Mouse (Mus musculus) liver (tissue): Measurements from ENCODE around the gene Gm20661.

Source experiments
- DNase-seq: peaks from one replicate; pipeline ENCODE4 v3.0.0-alpha.2; 2020; ENCODE audit warnings: mixed read lengths

The Gm20661 gene

DNA sequence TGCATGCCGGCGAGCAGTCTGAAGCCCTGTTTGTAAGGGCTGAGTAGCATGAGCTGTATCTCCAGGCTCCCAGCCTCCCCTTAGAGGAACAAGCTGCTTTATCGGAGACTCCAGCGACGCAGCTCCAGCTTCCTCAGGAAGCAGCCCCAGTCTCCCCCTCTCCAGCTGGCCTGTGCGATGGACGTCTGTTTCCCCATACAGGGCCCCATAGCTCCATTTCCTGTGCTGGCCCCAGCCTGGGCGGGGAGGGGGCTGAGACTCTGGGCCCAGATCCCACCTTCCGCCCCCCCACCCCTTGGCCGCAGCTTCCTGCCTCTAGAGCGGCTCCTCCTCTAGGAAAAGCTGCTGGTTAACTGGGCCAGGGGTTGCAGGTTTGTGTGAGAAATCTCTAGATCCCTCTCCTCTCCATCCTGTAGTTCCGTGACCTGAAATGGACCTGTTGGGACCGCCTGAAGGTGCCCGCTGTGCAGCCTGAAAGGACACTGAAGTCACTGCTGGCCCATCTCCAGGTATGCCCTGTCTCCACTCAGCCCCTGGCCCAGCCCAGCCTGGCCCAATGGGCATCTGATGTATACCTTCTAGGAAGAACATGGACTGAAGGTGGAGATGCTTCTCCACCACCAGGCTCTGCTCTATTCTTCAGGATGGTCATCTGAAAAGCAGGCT lies at the start of gene Gm20661:
Gene Gm20661 (plus strand): TSS at position 378 of the 666 bp plus-strand sequence.
- DNase-seq, result peak; percentile 91

GRCm38 (mm10) chr9:107934146-107934545 lies 48.7 kb upstream of the Gm20661 start:
- no peak for DNase-seq

- no peak for DNase-seq
Observed at GRCm38 (mm10) chr9:107935374-107935773, 47.5 kb upstream of the Gm20661 start, which contains the start of gene Camkv. Camkv (plus strand) TSS chr9:107935674.

- no peak for DNase-seq
Observed at GRCm38 (mm10) chr9:107935790-107936214, 47.1 kb upstream of the Gm20661 start.

GRCm38 (mm10) chr9:107936215-107936822 lies 46.5 kb upstream of the Gm20661 start:
- no peak for DNase-seq

DNA sequence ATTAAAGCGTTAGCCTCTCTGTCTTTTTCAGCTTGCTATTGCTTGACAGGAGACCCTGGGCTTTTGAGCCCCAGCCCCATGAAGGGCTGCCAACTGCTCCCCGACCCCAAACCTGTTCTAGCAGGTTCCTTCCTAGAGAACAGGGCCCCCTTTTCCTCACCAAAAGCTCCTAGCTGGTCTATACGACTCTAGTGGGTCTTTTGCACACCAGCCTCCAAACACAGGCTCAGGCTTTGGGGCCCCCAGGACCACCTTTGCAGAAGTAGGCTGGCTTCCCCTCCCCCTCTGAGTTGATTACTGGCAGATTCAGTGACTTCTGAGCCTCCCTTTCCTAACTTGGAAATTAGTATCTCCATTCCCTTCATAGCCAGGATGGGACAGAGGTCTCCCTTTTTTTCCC lies 46.0 kb upstream of the Gm20661 start:
- no peak for DNase-seq

- DNase-seq, result no peak
Observed at GRCm38 (mm10) chr9:107947241-107948194, 35.3 kb upstream of the Gm20661 start.

GRCm38 (mm10) chr9:107949184-107949921 lies 33.5 kb upstream of the Gm20661 start:
- DNase-seq, result no peak

GRCm38 (mm10) chr9:107949922-107950235 lies 33.0 kb upstream of the Gm20661 start, which contains the start of gene Traip:
Traip (plus strand) TSS chr9:107950136.
- DNase-seq, result no peak

DNA sequence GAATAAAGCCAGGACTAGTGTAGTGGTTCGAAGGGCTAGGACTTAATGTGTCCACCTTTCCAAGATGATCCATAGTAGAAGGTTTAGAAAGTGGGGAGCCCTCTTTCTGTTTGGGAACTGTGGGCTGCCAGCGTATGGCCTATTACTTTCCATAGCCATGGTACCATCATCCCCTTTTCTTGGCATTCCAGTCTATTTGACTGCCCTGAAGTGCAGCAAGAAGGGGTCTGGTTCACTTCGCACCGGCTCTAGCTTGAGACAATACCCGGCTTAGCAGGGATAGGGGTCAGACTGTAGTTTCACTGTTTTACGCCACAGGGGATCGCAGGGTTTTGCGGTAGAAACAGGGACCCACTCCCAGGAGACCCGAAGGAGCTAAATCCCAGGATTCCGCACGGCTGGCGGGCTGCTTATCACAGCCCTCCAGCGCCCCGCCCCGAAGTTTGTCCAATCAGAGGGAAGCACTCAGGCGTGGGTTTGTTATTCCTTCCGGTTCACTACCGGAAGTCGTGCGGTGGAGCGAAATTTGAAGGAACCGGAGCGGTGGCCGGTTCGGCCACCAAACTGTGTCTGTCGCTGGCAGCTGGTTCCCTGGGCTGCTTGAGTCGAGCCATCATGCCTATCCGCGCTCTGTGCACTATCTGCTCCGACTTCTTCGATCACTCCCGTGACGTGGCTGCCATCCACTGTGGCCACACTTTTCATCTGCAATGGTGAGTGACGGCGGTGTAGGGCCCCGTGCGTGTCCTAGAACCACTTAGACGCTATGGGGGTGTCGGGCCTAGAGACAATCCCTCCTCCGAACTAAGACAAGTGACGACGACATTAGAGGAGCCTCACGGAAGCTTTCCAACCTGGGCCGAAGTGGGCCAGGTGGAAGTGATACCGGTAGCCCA lies 32.1 kb upstream of the Gm20661 start:
- DNase-seq, result peak; percentile 92

DNA sequence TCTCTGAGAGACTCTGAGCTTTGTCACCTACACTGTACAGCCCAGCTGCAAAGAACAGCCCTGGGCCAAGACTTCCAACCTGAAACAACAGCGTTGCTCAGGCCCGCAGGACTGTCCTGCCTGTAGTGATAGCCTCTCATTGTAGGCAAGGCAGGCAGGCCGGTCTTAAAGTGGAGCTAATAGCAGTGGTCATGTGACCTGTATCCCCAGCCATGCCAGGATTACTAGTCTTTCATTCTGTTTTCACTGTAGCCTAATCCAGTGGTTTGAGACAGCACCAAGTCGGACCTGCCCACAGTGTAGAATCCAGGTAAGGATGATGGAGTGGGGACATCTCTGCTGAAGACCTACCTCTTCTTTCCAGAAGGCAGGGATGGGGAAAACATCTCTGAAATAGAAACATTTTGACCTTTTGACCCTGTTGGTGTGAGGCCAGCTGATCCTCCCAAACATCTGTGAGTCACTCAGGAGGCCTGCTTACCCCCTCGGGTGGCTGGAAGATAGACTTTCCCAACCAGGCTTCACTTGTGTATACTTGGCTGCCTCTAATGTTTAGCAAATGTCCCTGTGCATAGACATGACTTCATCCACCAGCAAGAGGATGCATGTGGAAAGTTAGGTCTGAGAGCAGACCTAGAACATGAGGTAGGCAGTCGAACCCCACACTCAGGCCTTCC lies 27.1 kb upstream of the Gm20661 start:
- DNase-seq, result no peak

DNA sequence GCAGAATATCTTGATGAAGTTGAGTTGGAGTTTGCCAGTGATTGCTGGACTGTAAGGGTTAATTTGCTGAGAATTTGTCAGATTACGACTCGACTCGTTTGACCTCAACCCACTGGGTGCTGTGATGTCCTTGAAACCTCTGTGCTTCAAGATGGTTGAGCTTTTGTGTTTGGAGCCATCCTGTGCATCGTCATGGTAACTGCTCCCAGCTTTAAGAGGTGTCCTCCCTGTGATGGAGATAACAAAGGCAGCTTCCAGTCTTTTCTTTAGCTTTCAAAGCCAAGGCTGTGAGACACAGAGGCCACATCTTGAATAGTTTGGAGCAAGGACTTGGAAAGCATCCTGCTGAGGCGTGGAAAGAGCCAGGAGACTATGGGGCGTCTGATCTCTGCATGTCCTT lies 25.7 kb upstream of the Gm20661 start:
- DNase-seq, result no peak

DNA sequence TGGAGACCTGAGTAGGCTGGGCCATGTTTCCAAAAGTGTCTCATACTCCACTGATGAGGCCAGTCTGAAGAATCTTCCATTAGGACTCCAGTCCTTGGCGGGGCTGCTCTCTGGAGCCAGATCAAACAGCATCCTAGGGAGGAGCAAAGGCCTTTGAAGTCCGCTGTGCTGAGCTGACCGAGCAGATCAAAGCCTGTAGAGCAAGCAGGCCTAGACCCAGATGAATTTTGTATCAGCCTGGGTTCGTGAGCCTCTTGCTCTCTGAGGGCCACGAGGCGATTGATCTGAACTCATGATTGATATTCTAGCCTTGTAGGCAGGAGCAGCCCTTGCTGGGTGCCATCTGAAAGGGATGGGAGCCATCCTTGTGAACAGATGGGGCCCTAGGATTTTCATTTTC lies 23.0 kb upstream of the Gm20661 start:
- no peak for DNase-seq

DNA sequence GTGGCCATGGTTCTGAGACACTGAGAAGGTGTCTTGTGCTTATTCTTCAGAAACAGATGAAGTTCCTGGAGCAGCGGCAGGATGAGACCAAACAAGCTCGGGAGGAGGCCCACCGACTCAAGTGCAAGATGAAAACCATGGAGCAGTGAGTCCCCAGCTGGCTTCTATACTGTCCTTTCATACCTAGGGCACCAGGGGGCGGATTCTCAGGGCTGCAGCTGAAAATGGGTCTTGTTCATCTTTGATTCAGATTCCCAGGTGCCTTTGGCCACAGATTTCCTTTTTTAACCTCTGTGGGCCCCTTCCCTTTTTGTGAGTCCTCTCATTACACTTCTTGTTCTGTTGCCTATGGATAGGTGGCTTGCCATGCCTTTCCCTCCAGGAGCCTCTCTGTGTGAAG lies 21.9 kb upstream of the Gm20661 start:
- no peak for DNase-seq

DNA sequence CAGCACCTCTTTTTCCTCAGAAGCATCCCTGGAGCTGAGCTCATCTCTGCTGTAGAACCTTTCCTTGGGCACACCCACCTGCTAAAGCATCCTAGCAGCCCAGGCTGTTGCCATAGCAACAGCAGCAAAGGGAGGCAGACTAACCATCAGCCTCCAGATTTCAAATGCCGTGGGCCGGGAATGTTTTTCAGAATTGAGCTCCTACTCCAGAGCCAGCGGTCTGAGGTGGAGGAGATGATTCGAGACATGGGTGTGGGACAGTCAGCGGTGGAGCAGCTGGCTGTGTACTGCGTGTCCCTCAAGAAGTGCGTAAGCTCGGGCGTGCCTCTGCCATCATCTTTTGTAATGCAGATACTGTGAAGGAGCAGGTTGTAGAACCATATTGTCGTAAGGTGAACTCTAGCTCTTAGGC lies 21.5 kb upstream of the Gm20661 start:
- DNase-seq, result no peak

DNA sequence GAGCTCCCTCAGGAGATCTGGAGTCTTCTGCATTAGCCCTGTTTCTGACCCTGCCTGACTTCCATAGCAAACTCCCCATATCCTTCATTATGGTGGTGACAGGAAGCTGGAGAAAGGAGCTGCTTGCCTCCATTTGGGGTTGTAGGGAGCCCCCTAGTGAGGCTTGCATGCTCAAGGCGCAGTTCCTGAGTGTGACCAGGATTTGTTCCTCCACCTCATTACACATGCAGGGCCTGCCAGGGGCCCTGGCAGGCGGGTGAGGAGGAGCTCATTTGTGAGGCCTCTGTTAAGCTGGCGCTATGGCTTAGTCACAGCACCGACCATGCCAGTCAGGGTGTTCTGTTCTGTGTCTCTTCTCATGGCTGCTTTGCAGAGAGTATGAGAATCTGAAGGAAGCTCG lies 21.0 kb upstream of the Gm20661 start:
- peak; percentile 33 for DNase-seq

- no peak for DNase-seq
Observed at GRCm38 (mm10) chr9:107962916-107963315, 19.9 kb upstream of the Gm20661 start.

- DNase-seq, result peak; percentile 93
Observed at GRCm38 (mm10) chr9:107963700-107964099, 19.2 kb upstream of the Gm20661 start.

- DNase-seq, result no peak
Observed at GRCm38 (mm10) chr9:107964681-107965080, 18.2 kb upstream of the Gm20661 start.

DNA sequence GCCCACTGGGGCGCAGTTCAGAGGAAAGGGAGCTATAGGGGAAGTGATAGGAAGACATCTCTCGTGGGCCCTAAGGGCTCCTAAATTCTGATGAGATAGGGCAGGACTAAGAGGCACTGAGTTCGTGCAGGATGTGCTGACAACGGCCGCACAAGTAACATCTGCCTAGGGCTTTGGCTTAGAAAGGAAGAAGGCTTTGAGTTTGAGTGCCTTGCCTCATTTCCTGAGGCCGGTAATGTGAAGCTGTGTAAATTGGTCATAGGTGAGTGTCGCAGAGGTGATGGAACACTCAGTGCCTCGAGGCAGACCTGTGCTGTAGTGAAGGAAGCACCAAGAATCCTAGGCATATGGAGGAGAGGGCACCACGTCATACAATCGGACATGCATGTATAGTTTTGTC lies 16.2 kb upstream of the Gm20661 start:
- no peak for DNase-seq

DNA sequence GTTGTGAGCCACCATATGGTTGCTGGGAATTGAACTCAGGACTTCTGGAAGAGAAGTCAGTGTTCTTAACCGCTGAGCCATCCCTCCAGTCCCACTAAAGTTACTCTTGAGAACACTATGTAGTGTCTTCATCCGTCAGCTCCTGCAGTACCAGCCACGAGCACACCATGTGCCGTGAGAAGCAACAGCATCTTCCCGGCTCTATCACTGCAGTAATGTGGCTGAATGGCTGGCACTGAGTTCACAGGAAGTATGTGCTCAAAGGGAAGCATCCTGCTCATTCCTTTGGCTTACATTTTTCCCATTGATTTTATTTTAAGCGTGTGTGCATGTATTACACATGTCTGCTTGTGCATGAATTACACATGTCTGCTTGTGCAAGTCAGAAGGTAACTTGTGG lies 15.4 kb upstream of the Gm20661 start:
- DNase-seq, result no peak
